Mouse (Mus musculus): ENCODE results near the gene Adarb2. TPM values are rescaled to one million over a fixed set of nuclear protein-coding genes. Genes with fewer than 3 reads are reported as not detected.

Adarb2 gene
- polyA plus RNA-seq, 1 experiment = not detected

- TF ChIP-seq FLI1 (IDR thresholded peaks at IDR 0.05; ENCODE audit: low read length) (no peak), GATA1 (IDR thresholded peaks at IDR 0.05; ENCODE audit: borderline replicate concordance, low read length) (no peak)
- H3K4me1 ChIP-seq = no peaks in the 10 kb centered on the region
- no peaks in the 10 kb centered on the region for H3K27me3 ChIP-seq (replicated peaks)
- H3K9me3 ChIP-seq = no peaks in the 10 kb centered on the region
- no peaks in the 10 kb centered on the region for H3K36me3 ChIP-seq (replicated peaks; ENCODE audit: low read length)
- H3K4me3 ChIP-seq (replicated peaks) = no peak overlapping the region
These were observed 331.8 kb downstream of the Adarb2 start for GRCm38 (mm10) chr13:8534265-8535113.

GRCm38 (mm10) chr13:8538481-8538880, 335.8 kb downstream of the Adarb2 start:
- H3K9me3 ChIP-seq = 0 out of 2 replicates have a peak, but pooled peaks cover 3% of the 10 kb centered on the region
- no peaks in the 10 kb centered on the region for H3K27me3 ChIP-seq (replicated peaks)
- no peak for TF ChIP-seq GATA1 (IDR thresholded peaks at IDR 0.05; ENCODE audit: borderline replicate concordance, low read length)
- no peak for TF ChIP-seq FLI1 (IDR thresholded peaks at IDR 0.05; ENCODE audit: low read length)
- H3K36me3 ChIP-seq (replicated peaks; ENCODE audit: low read length) = no peaks in the 10 kb centered on the region
- H3K4me3 ChIP-seq (replicated peaks) = no peak overlapping the region
- no peaks in the 10 kb centered on the region for H3K4me1 ChIP-seq

DNA sequence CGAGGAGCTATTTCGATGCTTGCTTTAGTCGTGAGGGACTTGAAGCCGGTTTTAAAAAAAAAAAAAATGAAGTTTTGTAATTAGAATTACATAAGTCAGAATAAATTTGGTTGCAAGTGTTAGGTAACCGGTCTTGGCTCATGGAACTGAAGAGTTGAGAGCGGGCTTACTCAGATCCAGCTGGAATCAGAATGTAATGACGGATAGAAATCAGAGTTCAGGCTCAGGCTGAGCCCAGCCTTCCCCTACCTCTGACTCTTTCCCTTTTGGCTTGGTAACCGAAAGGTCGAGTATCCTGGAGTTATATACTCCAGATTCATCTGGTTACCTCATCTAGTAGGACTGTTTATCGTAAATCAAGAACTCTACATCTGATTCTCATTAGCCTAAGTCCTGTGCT, 336.2 kb downstream of the Adarb2 start:
- no peak for TF ChIP-seq GATA1 (IDR thresholded peaks at IDR 0.05; ENCODE audit: borderline replicate concordance, low read length)
- Histone ChIP-seq H3K9me3 (0 out of 2 replicates have a peak, but pooled peaks cover 3% of the 10 kb centered on the region), H3K4me3 (replicated peaks) (no peak overlapping the region), H3K36me3 (replicated peaks; ENCODE audit: low read length) (no peaks in the 10 kb centered on the region), H3K4me1 (no peaks in the 10 kb centered on the region), H3K27me3 (replicated peaks) (no peaks in the 10 kb centered on the region)

DNA sequence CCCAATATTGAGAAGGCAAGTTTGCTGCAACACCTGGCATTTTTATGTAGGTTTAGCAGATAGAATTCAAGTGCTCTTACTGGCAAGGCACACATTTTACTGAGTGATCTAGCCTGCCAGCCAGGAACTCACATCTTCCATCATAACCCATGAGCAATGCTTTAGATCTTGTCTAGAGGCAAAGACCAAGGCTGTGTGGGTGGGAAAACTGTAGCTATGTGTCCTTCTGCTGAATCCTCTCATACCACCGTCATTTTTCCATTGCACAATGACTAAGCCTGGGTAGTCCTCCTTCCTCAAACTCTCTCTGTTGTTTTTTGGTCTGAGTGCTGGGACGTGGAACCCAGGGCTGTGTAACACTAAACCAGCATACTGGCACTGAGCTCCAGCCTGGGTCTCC, 340.0 kb downstream of the Adarb2 start:
- TF ChIP-seq GATA1 (IDR thresholded peaks at IDR 0.05; ENCODE audit: borderline replicate concordance, low read length) (no peak), FLI1 (IDR thresholded peaks at IDR 0.05; ENCODE audit: low read length) (no peak)
- Histone ChIP-seq H3K4me3 (replicated peaks) (no peak overlapping the region), H3K27me3 (replicated peaks) (no peaks in the 10 kb centered on the region), H3K4me1 (no peaks in the 10 kb centered on the region), H3K36me3 (replicated peaks; ENCODE audit: low read length) (no peaks in the 10 kb centered on the region), H3K9me3 (0 out of 2 replicates have a peak, but pooled peaks cover 3% of the 10 kb centered on the region)

DNA sequence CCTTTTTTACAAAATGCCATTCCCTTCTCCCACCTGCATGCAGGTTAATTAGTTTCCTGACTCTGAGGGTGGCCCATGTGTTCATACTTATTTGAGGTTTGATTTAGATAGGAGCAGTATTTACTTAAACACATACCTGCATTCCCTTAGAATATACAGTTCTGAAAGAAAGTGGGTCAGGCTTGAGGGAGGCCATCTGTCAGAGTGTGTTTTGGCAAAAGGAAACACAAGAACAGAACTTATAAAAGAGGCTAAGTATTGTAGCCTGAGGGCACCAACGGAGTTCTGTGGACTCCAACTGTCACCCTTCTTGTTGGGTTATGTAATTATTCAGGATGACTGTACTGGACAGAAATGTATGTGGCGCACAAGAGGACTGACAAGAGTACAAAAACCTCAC, 349.6 kb downstream of the Adarb2 start:
- no peak for TF ChIP-seq GATA1 (IDR thresholded peaks at IDR 0.05; ENCODE audit: borderline replicate concordance, low read length)
- no peak for TF ChIP-seq FLI1 (IDR thresholded peaks at IDR 0.05; ENCODE audit: low read length)
- H3K36me3 ChIP-seq (replicated peaks; ENCODE audit: low read length) = no peaks in the 10 kb centered on the region
- 0 out of 2 replicates have a peak, but pooled peaks cover 2% of the 10 kb centered on the region for H3K9me3 ChIP-seq
- H3K4me1 ChIP-seq = no peaks in the 10 kb centered on the region
- H3K27me3 ChIP-seq (replicated peaks) = no peaks in the 10 kb centered on the region
- no peak overlapping the region for H3K4me3 ChIP-seq (replicated peaks)

GRCm38 (mm10) chr13:8557784-8558183, 355.1 kb downstream of the Adarb2 start:
- H3K27me3 ChIP-seq (replicated peaks) = no peaks in the 10 kb centered on the region
- no peaks in the 10 kb centered on the region for H3K4me1 ChIP-seq
- no peak overlapping the region for H3K4me3 ChIP-seq (replicated peaks)
- H3K36me3 ChIP-seq (replicated peaks; ENCODE audit: low read length) = no peaks in the 10 kb centered on the region
- H3K9me3 ChIP-seq = peaks cover 3% of the 10 kb centered on the region; the same call in 1 of the 2 replicates
- TF ChIP-seq GATA1 (IDR thresholded peaks at IDR 0.05; ENCODE audit: borderline replicate concordance, low read length) (no peak), FLI1 (IDR thresholded peaks at IDR 0.05; ENCODE audit: low read length) (no peak)

GRCm38 (mm10) chr13:8560485-8560884, 357.8 kb downstream of the Adarb2 start:
- H3K36me3 ChIP-seq (replicated peaks; ENCODE audit: low read length) = no peaks in the 10 kb centered on the region
- H3K27me3 ChIP-seq (replicated peaks) = no peaks in the 10 kb centered on the region
- no peak overlapping the region for H3K4me3 ChIP-seq (replicated peaks)
- TF ChIP-seq GATA1 (IDR thresholded peaks at IDR 0.05; ENCODE audit: borderline replicate concordance, low read length) (no peak), FLI1 (IDR thresholded peaks at IDR 0.05; ENCODE audit: low read length) (no peak)
- H3K9me3 ChIP-seq = peaks cover 3% of the 10 kb centered on the region; the same call in 1 of the 2 replicates
- H3K4me1 ChIP-seq = no peaks in the 10 kb centered on the region

GRCm38 (mm10) chr13:8563161-8563560, 360.5 kb downstream of the Adarb2 start:
- H3K27me3 ChIP-seq (replicated peaks) = no peaks in the 10 kb centered on the region
- no peaks in the 10 kb centered on the region for H3K36me3 ChIP-seq (replicated peaks; ENCODE audit: low read length)
- TF ChIP-seq FLI1 (IDR thresholded peaks at IDR 0.05; ENCODE audit: low read length) (no peak), GATA1 (IDR thresholded peaks at IDR 0.05; ENCODE audit: borderline replicate concordance, low read length) (no peak)
- H3K4me3 ChIP-seq (replicated peaks) = no peak overlapping the region
- peaks cover 3% of the 10 kb centered on the region; the same call in 1 of the 2 replicates for H3K9me3 ChIP-seq
- H3K4me1 ChIP-seq = no peaks in the 10 kb centered on the region

DNA sequence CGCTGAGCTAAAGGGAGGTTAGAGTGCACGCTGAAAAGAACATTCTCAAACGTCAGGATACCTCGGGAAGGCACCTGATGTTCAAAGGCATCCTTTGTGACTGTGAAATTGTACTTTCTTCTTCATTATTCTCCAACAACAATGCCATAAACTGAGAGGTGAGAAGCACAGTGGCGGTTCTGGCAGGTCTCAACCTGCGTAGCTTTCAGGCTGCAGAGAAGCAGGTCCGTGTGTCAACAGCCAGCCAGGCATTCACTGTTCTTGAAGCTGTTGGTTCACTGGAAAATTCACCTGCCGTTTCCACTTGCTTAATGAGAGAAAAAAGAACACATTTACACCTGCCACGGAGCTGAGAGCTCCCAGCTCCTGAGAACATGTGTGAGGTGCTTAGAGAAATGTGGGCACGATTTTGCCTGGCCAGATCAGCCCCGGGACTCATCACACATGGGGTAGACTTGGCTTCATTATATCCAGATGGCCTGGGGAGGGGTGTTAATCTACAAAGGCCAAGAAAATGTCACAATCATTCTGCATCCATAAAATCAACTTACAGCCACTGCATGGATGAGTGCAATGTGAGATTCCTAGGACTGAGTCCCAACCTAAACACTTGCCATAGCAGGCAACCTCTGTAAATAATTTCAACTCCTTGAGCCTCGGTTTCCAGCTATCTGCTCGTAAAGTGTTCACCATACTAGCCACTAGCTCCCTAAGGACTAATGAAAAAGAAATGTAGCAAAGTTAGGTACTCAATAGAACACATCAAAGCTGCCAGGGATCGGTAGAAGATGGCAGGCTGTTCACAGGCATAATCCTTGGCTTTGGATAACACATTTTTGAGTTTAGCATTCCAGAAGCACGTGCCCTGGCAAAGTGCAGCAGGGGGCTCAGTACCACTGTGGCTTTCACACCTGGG, 364.7 kb downstream of the Adarb2 start:
- no peaks in the 10 kb centered on the region for H3K27me3 ChIP-seq (replicated peaks)
- TF ChIP-seq FLI1 (IDR thresholded peaks at IDR 0.05; ENCODE audit: low read length) (no peak), GATA1 (IDR thresholded peaks at IDR 0.05; ENCODE audit: borderline replicate concordance, low read length) (no peak)
- H3K4me1 ChIP-seq = no peaks in the 10 kb centered on the region

More for the DNA sequence above, 364.7 kb downstream of the Adarb2 start:
- Histone ChIP-seq H3K9me3 (peaks cover 14% of the 10 kb centered on the region), H3K36me3 (replicated peaks; ENCODE audit: low read length) (no peaks in the 10 kb centered on the region), H3K4me3 (replicated peaks) (no peak overlapping the region)
